18 mouse cellular contexts compared by ENCODE assay signal in genomic region chr8:120984888-120985287, GRCm38 (mm10).
A peak's percentile ranks its signal among the peaks of the same experiment; 100 is the strongest.
DNase-seq lines count a peak whose midpoint lies in the region; ATAC-seq lines count a peak whose summit lies in the region.
"Had no signal": no experiment of that assay in that cellular context is flagged by ENCODE, and none has a peak within 500 bp of the region (broad histone marks: within the 10 kb centered on the region; RNA-seq: fewer than 3 reads in every experiment).

No protein-coding gene starts in this region.

- no peak overlapping the region for H3K4me2 ChIP-seq in heart, embryonic 15.5 days
- H3K4me2 ChIP-seq in heart, embryonic 12.5 days = no peak overlapping the region
- H3K4me2 ChIP-seq in intestine, embryonic 14.5 days (ENCODE audit: low read length) = no peak overlapping the region
- H3K4me2 ChIP-seq: forebrain, embryonic 15.5 days had no signal

- peaks cover 33% of the 10 kb centered on the region for H3K27me3 ChIP-seq in heart, embryonic 15.5 days
- H3K27me3 ChIP-seq in heart, embryonic 12.5 days (replicated peaks) = peaks cover 53% of the 10 kb centered on the region
- no peaks in the 10 kb centered on the region for H3K27me3 ChIP-seq in intestine, embryonic 14.5 days (replicated peaks; ENCODE audit: control insufficient read depth, insufficient read depth, low read length)
- H3K27me3 ChIP-seq: forebrain, embryonic 15.5 days had no signal

- peak; percentile 21 for DNase-seq in ovary, postnatal 36 days (ENCODE audit: low spot score)
- DNase-seq in ovary, postnatal 10 days (ENCODE audit: low spot score) = no peak
- no peak for DNase-seq in intestine, embryonic 14.5 days (ENCODE audit: low spot score)
- DNase-seq in left cerebral cortex, postnatal 10 days (ENCODE audit: extremely low spot score in 1 of 2, low spot score in 2 of 2) = no peak
- no peak for DNase-seq in left cerebral cortex, postnatal 36 days (ENCODE audit: low spot score in 2 of 2)
- DNase-seq: cerebellum, adult 11-12 months; cerebellum, postnatal 25 days; heart, postnatal 36 days; kidney, adult 9 months; liver; liver, postnatal 0 days; midbrain, embryonic 14.5 days; thymus, postnatal 25 days had no signal

- intact Hi-C loops in left cerebral cortex, postnatal 10 days (cut with DNase I) = no loop called here
- intact Hi-C loops in left cerebral cortex, postnatal 36 days (cut with DNase I) = no loop called here

- H3K4me3 ChIP-seq in heart, embryonic 15.5 days = no peak overlapping the region
- no peak overlapping the region for H3K4me3 ChIP-seq in heart, embryonic 12.5 days
- H3K4me3 ChIP-seq in intestine, embryonic 14.5 days (ENCODE audit: low read depth, low read length) = no peak overlapping the region
- H3K4me3 ChIP-seq: erythroblast, embryonic 14.5 days; forebrain, embryonic 15.5 days had no signal

- peak; percentile 61; the same call in 1 of the 2 replicates for ATAC-seq in heart, embryonic 15.5 days (replicated peaks; ENCODE audit: insufficient number of reproducible peaks, insufficient read depth, low FRiP score, low read depth)
- ATAC-seq in heart, embryonic 12.5 days (ENCODE audit: insufficient number of reproducible peaks, low FRiP score) = no peak
- no peak for ATAC-seq in intestine, embryonic 14.5 days (replicated peaks; ENCODE audit: low FRiP score, low TSS enrichment, low read depth)
- ATAC-seq: forebrain, embryonic 15.5 days; hindbrain, postnatal 0 days; liver, postnatal 0 days had no signal

- H3K9ac ChIP-seq in heart, embryonic 15.5 days = no peak overlapping the region
- no peak overlapping the region for H3K9ac ChIP-seq in heart, embryonic 12.5 days
- H3K9ac ChIP-seq in intestine, embryonic 14.5 days (ENCODE audit: low read length) = no peak overlapping the region
- H3K9ac ChIP-seq: forebrain, embryonic 15.5 days; liver, postnatal 0 days had no signal

- H3K9me3 ChIP-seq in heart, embryonic 15.5 days (replicated peaks) = no peaks in the 10 kb centered on the region
- no peaks in the 10 kb centered on the region for H3K9me3 ChIP-seq in heart, embryonic 12.5 days (replicated peaks)
- no peaks in the 10 kb centered on the region for H3K9me3 ChIP-seq in intestine, embryonic 14.5 days (ENCODE audit: control insufficient read depth, low read length)
- H3K9me3 ChIP-seq: forebrain, embryonic 15.5 days had no signal

- WGBS in heart, embryonic 15.5 days = 38% methylated on average over 8 of the region's 8 CpGs
- WGBS in heart, embryonic 12.5 days = 43% methylated on average over 8 of the region's 8 CpGs
- 24% methylated on average over 8 of the region's 8 CpGs for WGBS in intestine, embryonic 14.5 days

- H3K4me1 ChIP-seq in heart, embryonic 15.5 days (replicated peaks) = peaks cover 24% of the 10 kb centered on the region
- peaks cover 26% of the 10 kb centered on the region for H3K4me1 ChIP-seq in heart, embryonic 12.5 days (replicated peaks)
- H3K4me1 ChIP-seq in intestine, embryonic 14.5 days (replicated peaks; ENCODE audit: control insufficient read depth, insufficient read depth, low read length) = peaks cover 15% of the 10 kb centered on the region
- H3K4me1 ChIP-seq: forebrain, embryonic 15.5 days had no signal

- no peak overlapping the region for H3K27ac ChIP-seq in heart, embryonic 15.5 days
- H3K27ac ChIP-seq in heart, embryonic 12.5 days (ENCODE audit: poor library complexity, severe bottlenecking) = no peak overlapping the region
- peak overlapping the region; percentile 25; the same call in 1 of the 2 replicates for H3K27ac ChIP-seq in intestine, embryonic 14.5 days (ENCODE audit: low read depth)
- H3K27ac ChIP-seq: forebrain, embryonic 15.5 days; hindbrain, postnatal 0 days had no signal

- H3K36me3 ChIP-seq in heart, embryonic 15.5 days = no peaks in the 10 kb centered on the region
- no peaks in the 10 kb centered on the region for H3K36me3 ChIP-seq in heart, embryonic 12.5 days
- H3K36me3 ChIP-seq in intestine, embryonic 14.5 days (ENCODE audit: control insufficient read depth, insufficient read depth, low read length) = no peaks in the 10 kb centered on the region
- H3K36me3 ChIP-seq: forebrain, embryonic 15.5 days had no signal
